Mouse (Mus musculus) forebrain, postnatal 0 days (tissue): Measurements from ENCODE around the gene Chchd6. TPM values are rescaled to one million over a fixed set of nuclear protein-coding genes. Genes with fewer than 3 reads are reported as not detected.
A peak's percentile ranks its signal among the peaks of the same experiment; 100 is the strongest.

Source experiments
- ATAC-seq: fragments of 200-750 bp; cut with Nextera tagmentation; 2 replicates; pipeline ENCODE4 v1.8.0; 2017; ENCODE audit warnings: mild to moderate bottlenecking, moderate library complexity
- DNase-seq: peaks from one replicate; pipeline ENCODE4 v3.0.0-alpha.2; 2015
- H3K27ac ChIP-seq: fragments of 300-500 bp; sonication (generic); 2 replicates; pipeline ENCODE4 v1.5.1; 2014; ENCODE audit warnings: low read depth, mild to moderate bottlenecking, antibody characterized with exemption, low read length, moderate library complexity, mixed read lengths
- H3K27me3 ChIP-seq: fragments of 300-500 bp; sonication (generic); 2 replicates; pipeline ENCODE4 v1.6.1; 2014; ENCODE audit warnings: mild to moderate bottlenecking, low read length, mixed read lengths; ENCODE audit not compliant: insufficient read depth
- H3K36me3 ChIP-seq: fragments of 300-500 bp; sonication (generic); 2 replicates; pipeline ENCODE4 v1.6.1; 2014; ENCODE audit warnings: mild to moderate bottlenecking, moderate library complexity; ENCODE audit not compliant: insufficient read depth
- H3K4me1 ChIP-seq: fragments of 300-500 bp; sonication (generic); 2 replicates; pipeline ENCODE4 v1.6.1; 2014; ENCODE audit warnings: antibody characterized with exemption; ENCODE audit not compliant: insufficient read depth
- H3K4me2 ChIP-seq: fragments of 300-500 bp; sonication (generic); 2 replicates; pipeline ENCODE4 v1.6.1; 2014; ENCODE audit warnings: low read depth, mild to moderate bottlenecking, moderate library complexity
- H3K4me3 ChIP-seq: fragments of 300-500 bp; sonication (generic); 2 replicates; pipeline ENCODE4 v1.5.1; 2014; ENCODE audit warnings: low read depth, low read length, mixed read lengths
- H3K9ac ChIP-seq: fragments of 300-500 bp; sonication (generic); 2 replicates; pipeline ENCODE4 v1.6.1; 2014; ENCODE audit warnings: mild to moderate bottlenecking
- H3K9me3 ChIP-seq: fragments of 300-500 bp; sonication (generic); 2 replicates; pipeline ENCODE4 v1.6.1; 2016; ENCODE audit warnings: low read length
- CTCF ChIP-seq: sonication (generic); IDR thresholded peaks from 2 replicates; pipeline ENCODE4 v1.5.1; 2016; ENCODE audit warnings: antibody characterized with exemption, control low read depth, low read depth
- WGBS: fragments of 180-500 bp; shearing (Covaris S2); extraction: QIAGEN DNeasy Blood & Tissue Kit; methylation state at CpG from one replicate; pipeline ENCODE4 v1.1.7; 2014; 5-methylcytosine and 5-hydroxymethylcytosine counted together
- polyA plus RNA-seq: library from polyadenylated mRNA; unstranded; fragments of >200 nt; fragmentation: Nextera tagmentation; extraction: Ambion mirVana; gene quantifications from 2 replicates; pipeline ENCODE4 v1.2.1, GENCODE M21; 2015
- total RNA-seq: library from RNA; depleted of rRNA; stranded (reverse); fragments of >200 nt; gene quantifications from 2 replicates; pipeline ENCODE4 v1.2.3, GENCODE M21; 2014

Chchd6 gene
- total and polyA plus RNA-seq, 2 experiments from 2014 or later: 159 to 210 TPM

GRCm38 (mm10) chr6:89409041-89409440 lies 186.4 kb downstream of the Chchd6 start:
- no peaks in the 10 kb centered on the region for H3K27me3 ChIP-seq
- no peaks in the 10 kb centered on the region for H3K36me3 ChIP-seq
- H3K4me1 ChIP-seq: no peaks in the 10 kb centered on the region
- H3K9ac ChIP-seq: no peak overlapping the region
- no peak for ATAC-seq
- no peaks in the 10 kb centered on the region for H3K9me3 ChIP-seq
- no peak overlapping the region for H3K4me3 ChIP-seq
- TF ChIP-seq CTCF: no peak
- no peak overlapping the region for H3K27ac ChIP-seq
- no peak overlapping the region for H3K4me2 ChIP-seq
- DNase-seq: no peak
- 97% methylated on average over 1 of the region's 1 CpGs for WGBS

- Histone ChIP-seq H3K4me3 (no peak overlapping the region), H3K4me2 (no peak overlapping the region), H3K36me3 (no peaks in the 10 kb centered on the region), H3K27me3 (no peaks in the 10 kb centered on the region), H3K27ac (no peak overlapping the region), H3K9me3 (no peaks in the 10 kb centered on the region), H3K4me1 (no peaks in the 10 kb centered on the region), H3K9ac (no peak overlapping the region)
- ATAC-seq: no peak
- WGBS: 68% methylated on average over 5 of the region's 5 CpGs
- TF ChIP-seq CTCF: no peak
- DNase-seq: no peak
Observed at GRCm38 (mm10) chr6:89408259-89408658, 187.2 kb downstream of the Chchd6 start.

GRCm38 (mm10) chr6:89407247-89407889 lies 188.1 kb downstream of the Chchd6 start:
- DNase-seq (peak; percentile 30), ATAC-seq (peak; percentile 59)
- Histone ChIP-seq H3K4me1 (no peaks in the 10 kb centered on the region), H3K27me3 (no peaks in the 10 kb centered on the region), H3K9ac (no peak overlapping the region), H3K4me3 (no peak overlapping the region), H3K27ac (no peak overlapping the region), H3K36me3 (no peaks in the 10 kb centered on the region), H3K4me2 (no peak overlapping the region), H3K9me3 (no peaks in the 10 kb centered on the region)
- 36% methylated on average over 3 of the region's 3 CpGs for WGBS
- no peak for TF ChIP-seq CTCF

- ATAC-seq (no peak), DNase-seq (no peak)
- Histone ChIP-seq H3K27ac (no peak overlapping the region), H3K9me3 (no peaks in the 10 kb centered on the region), H3K4me3 (no peak overlapping the region), H3K9ac (no peak overlapping the region), H3K27me3 (no peaks in the 10 kb centered on the region), H3K4me2 (no peak overlapping the region), H3K4me1 (no peaks in the 10 kb centered on the region), H3K36me3 (no peaks in the 10 kb centered on the region)
- TF ChIP-seq CTCF: no peak
- 95% methylated on average over 2 of the region's 2 CpGs for WGBS
Observed at GRCm38 (mm10) chr6:89404964-89405363, 190.5 kb downstream of the Chchd6 start.

- H3K4me2 ChIP-seq: no peak overlapping the region
- H3K9me3 ChIP-seq: no peaks in the 10 kb centered on the region
- no peak overlapping the region for H3K9ac ChIP-seq
- 73% methylated on average over 2 of the region's 2 CpGs for WGBS
- no peak overlapping the region for H3K27ac ChIP-seq
- DNase-seq (no peak), ATAC-seq (no peak)
- H3K4me3 ChIP-seq: no peak overlapping the region
- H3K27me3 ChIP-seq: no peaks in the 10 kb centered on the region
- no peak for TF ChIP-seq CTCF
- no peaks in the 10 kb centered on the region; the same call in 1 of the 2 replicates for H3K4me1 ChIP-seq
- H3K36me3 ChIP-seq: no peaks in the 10 kb centered on the region
Observed at GRCm38 (mm10) chr6:89403257-89404225, 191.9 kb downstream of the Chchd6 start.

- Histone ChIP-seq H3K27me3 (no peaks in the 10 kb centered on the region), H3K27ac (no peak overlapping the region), H3K36me3 (no peaks in the 10 kb centered on the region), H3K4me1 (no peaks in the 10 kb centered on the region; the same call in 1 of the 2 replicates), H3K9ac (no peak overlapping the region), H3K4me2 (no peak overlapping the region), H3K9me3 (no peaks in the 10 kb centered on the region), H3K4me3 (no peak overlapping the region)
- 28% methylated on average over 2 of the region's 2 CpGs for WGBS
- TF ChIP-seq CTCF: no peak
- ATAC-seq (no peak; the same call in 1 of the 2 replicates), DNase-seq (no peak)
Observed at GRCm38 (mm10) chr6:89402406-89402805, 193.0 kb downstream of the Chchd6 start.

- TF ChIP-seq CTCF: no peak
- Histone ChIP-seq H3K9ac (no peak overlapping the region), H3K4me1 (no peaks in the 10 kb centered on the region; the same call in 1 of the 2 replicates), H3K27ac (no peak overlapping the region), H3K27me3 (no peaks in the 10 kb centered on the region), H3K9me3 (no peaks in the 10 kb centered on the region), H3K4me3 (no peak overlapping the region), H3K36me3 (no peaks in the 10 kb centered on the region), H3K4me2 (no peak overlapping the region)
- WGBS: 62% methylated on average over 1 of the region's 1 CpGs
- DNase-seq (no peak), ATAC-seq (no peak)
Observed at GRCm38 (mm10) chr6:89399564-89399963, 195.9 kb downstream of the Chchd6 start.
